Mouse (Mus musculus): ENCODE measurements around the gene Gan.

- TF ChIP-seq MAFK (IDR thresholded peaks at IDR 0.05; ENCODE audit: insufficient read depth, low read depth, low read length), result no peak
- no peak for TF ChIP-seq ZNF384 (IDR thresholded peaks at IDR 0.05; ENCODE audit: low read depth, low read length)
- no peak for TF ChIP-seq CHD2 (IDR thresholded peaks at IDR 0.05; ENCODE audit: low read depth, low read length)
These were observed 25.9 kb downstream of the Gan start for GRCm38 (mm10) chr8:117183664-117184377.
